Mouse (Mus musculus): ENCODE data around the gene Sema3f.

- TF ChIP-seq CTCF (IDR thresholded peaks at IDR 0.05; ENCODE audit: borderline replicate concordance, insufficient read depth, low read depth, low read length) (no peak), POLR2A (IDR thresholded peaks at IDR 0.05; ENCODE audit: borderline replicate concordance, insufficient read depth, low read length) (no peak)
These were observed 50.7 kb downstream of the Sema3f start for GRCm38 (mm10) chr9:107659551-107659950.
